Mouse (Mus musculus): ENCODE results near the gene Prkag1. TPM values are rescaled to one million over a fixed set of nuclear protein-coding genes. Genes with fewer than 3 reads are reported as not detected.

The Prkag1 gene
- polyA plus RNA-seq, 1 experiment from 2014 or later = 83.1 TPM

DNA sequence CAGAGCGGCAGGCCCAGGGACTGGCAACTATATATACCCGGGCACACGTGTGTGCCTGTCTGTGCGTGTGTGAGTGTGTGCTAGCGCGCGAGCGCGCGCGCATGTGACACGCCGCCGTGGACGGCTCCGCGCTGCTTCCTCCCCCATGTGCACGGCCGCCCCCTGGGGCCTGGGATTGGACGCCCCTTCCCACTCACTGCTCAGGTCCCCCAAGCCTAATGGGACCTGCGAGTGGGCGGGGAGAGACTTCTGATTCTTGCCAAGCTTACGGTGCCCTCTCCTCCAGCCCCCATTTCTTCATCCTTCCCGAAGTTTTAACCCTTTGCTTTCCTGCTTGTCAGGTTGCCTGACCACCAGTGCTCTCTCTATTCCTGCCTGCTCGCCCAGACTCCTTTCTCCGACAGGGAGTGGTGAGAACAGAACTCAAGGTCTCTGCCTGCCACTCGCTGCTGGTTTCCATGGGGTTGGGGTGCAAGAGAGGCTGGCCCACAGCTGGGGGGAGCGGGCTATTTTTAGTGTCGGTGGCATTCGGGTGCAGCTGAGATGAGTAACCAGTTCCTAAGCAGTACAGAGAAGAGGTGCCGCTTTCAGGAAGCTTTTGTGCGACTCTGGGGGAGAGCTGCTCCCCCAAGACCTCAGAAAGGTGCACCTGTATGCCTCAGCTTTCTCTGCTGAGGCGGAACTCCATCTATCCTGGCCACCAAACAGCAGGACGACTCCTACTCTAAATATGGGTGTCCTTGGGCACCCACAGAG lies 23.2 kb downstream of the Prkag1 start:
- TF ChIP-seq CTCF (IDR thresholded peaks at IDR 0.05; ENCODE audit: low read depth) = no peak
- no peaks in the 10 kb centered on the region for H3K9me3 ChIP-seq (replicated peaks; ENCODE audit: low read length)
- peaks cover 21% of the 10 kb centered on the region for H3K4me1 ChIP-seq (replicated peaks; ENCODE audit: insufficient read depth, low read length)
- H3K36me3 ChIP-seq (ENCODE audit: insufficient read depth, low read length) = peaks cover 7% of the 10 kb centered on the region
- ATAC-seq (replicated peaks; ENCODE audit: low FRiP score, low read depth) (no peak), DNase-seq (ENCODE audit: low spot score) (no peak)
- H3K4me2 ChIP-seq (ENCODE audit: low read length) = peak overlapping the region; percentile 73
- H3K4me3 ChIP-seq (replicated peaks; ENCODE audit: low read depth, low read length) = peak overlapping the region; percentile 36
- H3K9ac ChIP-seq (ENCODE audit: low read depth, low read length) = peak overlapping the region; percentile 37; the same call in 1 of the 2 replicates
- H3K27ac ChIP-seq = no peak overlapping the region
- WGBS = 2% methylated on average over 31 of the region's 34 CpGs
- H3K27me3 ChIP-seq (ENCODE audit: insufficient read depth, low read length) = peaks cover 62% of the 10 kb centered on the region

DNA sequence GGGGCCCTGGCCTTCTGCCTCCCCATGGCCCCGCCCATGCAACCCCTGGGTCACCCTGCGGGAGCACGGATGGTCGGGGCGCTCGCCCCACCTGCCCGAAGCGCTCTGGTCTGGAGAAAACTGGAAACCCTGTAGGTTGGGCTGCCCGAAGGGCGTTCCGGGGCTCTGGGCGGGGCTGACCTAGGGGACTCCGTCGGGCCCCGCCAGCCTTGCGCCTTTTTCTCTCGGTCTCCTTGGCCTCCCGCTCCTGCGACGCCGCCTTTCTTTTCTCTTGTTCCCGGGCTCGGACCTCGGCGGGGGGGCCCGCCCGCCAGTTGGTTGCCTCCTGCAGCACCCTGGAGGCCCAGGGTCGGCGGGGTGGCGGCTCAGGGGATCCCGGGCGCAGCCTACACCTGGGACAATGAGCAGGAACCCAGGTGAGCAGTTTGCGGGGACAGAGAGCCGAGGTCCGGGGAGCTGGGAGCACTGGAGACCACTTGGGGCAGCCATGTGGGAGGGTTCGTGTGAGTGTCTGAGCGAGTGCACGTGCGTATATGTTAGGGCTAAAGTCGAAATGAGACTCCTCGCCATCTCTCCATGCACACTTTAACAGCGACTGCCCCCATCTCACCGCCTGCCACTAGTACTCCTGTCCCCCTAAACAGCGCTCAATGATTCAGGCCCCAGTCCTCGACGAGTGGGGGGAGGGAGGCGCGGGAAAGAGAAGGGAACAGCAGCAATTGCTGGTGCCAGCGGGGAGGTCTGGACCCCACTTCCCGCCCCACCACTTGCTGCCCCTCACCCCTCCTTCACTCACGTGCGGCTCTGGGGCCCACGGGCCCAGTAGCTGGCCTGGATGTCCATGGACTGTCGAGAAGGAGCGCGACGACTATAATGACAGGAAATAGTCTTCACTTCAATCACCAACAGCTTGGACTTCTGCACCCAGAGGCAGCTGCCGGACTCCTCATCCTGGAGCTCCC lies 24.2 kb downstream of the Prkag1 start:
- Histone ChIP-seq H3K4me3 (replicated peaks; ENCODE audit: low read depth, low read length) (peak overlapping the region; percentile 36), H3K27me3 (ENCODE audit: insufficient read depth, low read length) (peaks cover 70% of the 10 kb centered on the region), H3K9me3 (replicated peaks; ENCODE audit: low read length) (no peaks in the 10 kb centered on the region), H3K9ac (ENCODE audit: low read depth, low read length) (0 out of 2 replicates have a peak overlapping the region, but pooled peaks have one; percentile 27), H3K4me2 (ENCODE audit: low read length) (peak overlapping the region; percentile 73), H3K36me3 (ENCODE audit: insufficient read depth, low read length) (peaks cover 2% of the 10 kb centered on the region; the same call in 1 of the 2 replicates), H3K4me1 (replicated peaks; ENCODE audit: insufficient read depth, low read length) (peaks cover 21% of the 10 kb centered on the region), H3K27ac (no peak overlapping the region)
- DNase-seq (ENCODE audit: low spot score) (no peak), ATAC-seq (replicated peaks; ENCODE audit: low FRiP score, low read depth) (peak; percentile 14; the same call in 1 of the 2 replicates)
- 2% methylated on average over 58 of the region's 58 CpGs for WGBS
- TF ChIP-seq CTCF (IDR thresholded peaks at IDR 0.05; ENCODE audit: low read depth) = no peak

DNA sequence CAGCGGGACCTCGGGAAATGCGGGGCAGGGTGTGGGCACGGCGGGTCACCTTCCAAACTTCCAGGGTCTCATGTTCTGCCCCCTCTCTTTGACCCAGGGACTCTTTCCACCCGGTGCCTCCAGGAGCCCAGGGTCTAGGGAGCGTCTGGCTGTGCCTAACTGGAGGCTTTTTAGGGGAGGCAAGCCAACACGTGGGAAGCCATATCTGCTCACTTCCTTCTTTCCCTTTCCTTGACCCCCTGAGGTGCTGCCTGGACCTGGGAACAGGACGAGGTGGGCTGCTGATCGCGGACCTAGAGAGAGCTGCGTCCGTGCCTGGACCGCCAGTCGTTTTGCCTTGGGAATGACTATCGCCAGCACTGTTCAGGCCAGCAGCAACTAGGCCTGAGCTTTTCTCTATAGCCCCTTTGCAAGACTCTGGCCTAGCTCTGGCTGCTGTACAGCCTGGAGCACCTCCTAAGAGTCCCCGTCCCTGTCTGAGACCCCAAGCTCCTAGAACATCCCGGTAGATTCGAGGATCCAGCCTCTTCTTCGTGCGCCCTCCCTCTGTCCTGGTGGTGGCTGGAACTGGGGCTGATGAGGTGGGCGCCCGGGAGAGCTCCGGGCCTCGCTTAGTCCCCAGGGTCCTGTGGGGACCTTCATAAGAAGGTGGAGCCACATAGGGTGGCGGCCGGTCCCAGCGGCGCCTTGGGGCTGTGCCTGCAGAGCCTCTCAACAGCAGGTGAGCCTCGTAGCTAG lies 25.1 kb downstream of the Prkag1 start:
- H3K4me1 ChIP-seq (replicated peaks; ENCODE audit: insufficient read depth, low read length) = peaks cover 21% of the 10 kb centered on the region
- 0 out of 2 replicates have a peak overlapping the region, but pooled peaks have one; percentile 3 for H3K9ac ChIP-seq (ENCODE audit: low read depth, low read length)
- 15% methylated on average over 30 of the region's 30 CpGs for WGBS

DNA sequence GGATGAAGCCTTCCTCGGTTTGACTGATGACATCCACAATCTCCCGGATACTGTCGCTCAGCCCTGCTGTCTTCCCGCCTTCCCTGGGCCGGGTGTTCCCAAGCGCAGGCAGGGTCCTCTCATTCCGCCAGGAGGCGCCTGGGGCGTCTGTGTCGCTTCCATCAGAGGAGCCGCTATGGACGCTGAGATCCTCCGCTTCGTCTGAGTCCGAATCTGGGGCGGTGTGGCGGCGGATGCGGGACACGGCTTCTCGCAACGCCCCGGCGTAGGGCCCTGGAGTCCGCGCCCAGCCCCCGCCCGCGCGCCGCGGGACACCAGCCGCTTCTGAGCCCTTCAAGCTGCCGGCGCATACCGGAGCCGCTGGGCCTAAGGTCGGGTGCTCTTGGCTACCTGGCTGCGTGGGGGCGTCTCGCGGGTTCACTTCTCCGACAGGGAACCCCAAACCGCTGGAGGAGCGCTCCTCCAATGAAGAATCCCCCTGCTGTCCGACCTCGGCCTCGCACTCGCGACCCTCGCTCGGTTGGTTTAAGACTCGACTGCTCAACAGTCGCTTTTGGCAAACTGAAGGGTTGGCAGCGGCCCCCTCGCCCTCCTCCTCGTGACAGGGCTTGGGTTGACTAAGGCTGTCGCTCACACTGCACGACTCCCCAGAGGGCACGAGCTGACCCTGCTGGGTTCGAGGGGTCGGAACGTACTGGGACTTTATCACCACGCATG lies 25.8 kb downstream of the Prkag1 start:
- Histone ChIP-seq H3K9me3 (replicated peaks; ENCODE audit: low read length) (no peaks in the 10 kb centered on the region), H3K36me3 (ENCODE audit: insufficient read depth, low read length) (no peaks in the 10 kb centered on the region), H3K4me2 (ENCODE audit: low read length) (peak overlapping the region; percentile 73), H3K4me3 (replicated peaks; ENCODE audit: low read depth, low read length) (peak overlapping the region; percentile 40), H3K27me3 (ENCODE audit: insufficient read depth, low read length) (peaks cover 85% of the 10 kb centered on the region), H3K4me1 (replicated peaks; ENCODE audit: insufficient read depth, low read length) (peaks cover 21% of the 10 kb centered on the region), H3K9ac (ENCODE audit: low read depth, low read length) (peak overlapping the region; percentile 46; the same call in 1 of the 2 replicates), H3K27ac (no peak overlapping the region)
- peak; percentile 75 for TF ChIP-seq CTCF (IDR thresholded peaks at IDR 0.05; ENCODE audit: low read depth)
- DNase-seq (ENCODE audit: low spot score) (peak; percentile 83), ATAC-seq (replicated peaks; ENCODE audit: low FRiP score, low read depth) (peak; percentile 26)
- 1% methylated on average over 64 of the region's 64 CpGs for whole genome bisulfite sequencing

More for the DNA sequence above, 25.1 kb downstream of the Prkag1 start:
- Histone ChIP-seq H3K9me3 (replicated peaks; ENCODE audit: low read length) (no peaks in the 10 kb centered on the region), H3K27ac (no peak overlapping the region), H3K27me3 (ENCODE audit: insufficient read depth, low read length) (peaks cover 77% of the 10 kb centered on the region), H3K4me2 (ENCODE audit: low read length) (peak overlapping the region; percentile 73), H3K36me3 (ENCODE audit: insufficient read depth, low read length) (peaks cover 2% of the 10 kb centered on the region; the same call in 1 of the 2 replicates), H3K4me3 (replicated peaks; ENCODE audit: low read depth, low read length) (peak overlapping the region; percentile 40)
- no peak for TF ChIP-seq CTCF (IDR thresholded peaks at IDR 0.05; ENCODE audit: low read depth)
- no peak for ATAC-seq (replicated peaks; ENCODE audit: low FRiP score, low read depth)
- no peak for DNase-seq (ENCODE audit: low spot score)

DNA sequence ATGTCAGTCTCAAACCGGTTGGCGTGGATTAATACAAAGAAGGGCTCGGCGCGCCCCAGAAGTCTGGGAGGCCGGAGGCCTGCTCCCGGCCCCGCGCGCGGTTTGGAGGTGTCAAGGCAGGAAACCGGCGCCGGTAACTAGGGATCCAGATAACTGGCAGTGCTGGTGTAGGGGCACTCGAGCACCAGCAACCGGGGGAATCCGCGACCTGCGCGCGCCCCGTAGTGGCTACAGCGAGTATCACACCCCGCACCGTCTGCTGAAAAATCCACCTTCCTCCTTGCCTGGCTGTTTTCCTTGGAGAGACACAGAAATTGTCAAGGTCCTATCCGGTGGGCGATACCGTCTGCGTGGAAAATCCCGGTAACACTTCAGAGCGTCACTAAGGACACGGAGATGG lies 27.3 kb downstream of the Prkag1 start:
- no peak overlapping the region for H3K4me3 ChIP-seq (replicated peaks; ENCODE audit: low read depth, low read length)
- H3K4me1 ChIP-seq (replicated peaks; ENCODE audit: insufficient read depth, low read length) = peaks cover 21% of the 10 kb centered on the region
- DNase-seq (ENCODE audit: low spot score) (peak; percentile 79), ATAC-seq (replicated peaks; ENCODE audit: low FRiP score, low read depth) (no peak)
- no peaks in the 10 kb centered on the region for H3K36me3 ChIP-seq (ENCODE audit: insufficient read depth, low read length)
- peaks cover 89% of the 10 kb centered on the region for H3K27me3 ChIP-seq (ENCODE audit: insufficient read depth, low read length)
- under 1% methylated on average over 32 of the region's 32 CpGs for WGBS
- peak; percentile 82 for TF ChIP-seq CTCF (IDR thresholded peaks at IDR 0.05; ENCODE audit: low read depth)
- H3K9ac ChIP-seq (ENCODE audit: low read depth, low read length) = no peak overlapping the region
- no peaks in the 10 kb centered on the region for H3K9me3 ChIP-seq (replicated peaks; ENCODE audit: low read length)
- no peak overlapping the region for H3K27ac ChIP-seq
- peak overlapping the region; percentile 28; the same call in 1 of the 2 replicates for H3K4me2 ChIP-seq (ENCODE audit: low read length)
